Mouse (Mus musculus) CD8-positive naive resting alpha-beta T cell, adult 2 months (primary cell): ENCODE measurements around the gene Hmga1b.
"Not testable (repeated sequence)": the region's sequence is repeated elsewhere in the genome, so short reads cannot be mapped to it uniquely, and the experiment has no call there.

ENCODE experiments used
- DNase-seq, 2 experiments: peaks; one replicate each; pipeline ENCODE4 v3.0.0; 2022; ENCODE audit warnings: low read depth in 2 of 2, low spot score in 2 of 2

Gene Hmga1b

GRCm38 (mm10) chr11:120783426-120784063, 21.0 kb downstream of the Hmga1b start:
- DNase-seq: no peak

- peak; percentile 65 to 70 for DNase-seq
Observed at GRCm38 (mm10) chr11:120784064-120784791, 21.6 kb downstream of the Hmga1b start, which contains the start of the genes Rfng and Gps1. Gene Rfng, minus strand, starts transcription at chr11:120784207. Gene Gps1, plus strand, starts transcription at chr11:120784272.

DNA sequence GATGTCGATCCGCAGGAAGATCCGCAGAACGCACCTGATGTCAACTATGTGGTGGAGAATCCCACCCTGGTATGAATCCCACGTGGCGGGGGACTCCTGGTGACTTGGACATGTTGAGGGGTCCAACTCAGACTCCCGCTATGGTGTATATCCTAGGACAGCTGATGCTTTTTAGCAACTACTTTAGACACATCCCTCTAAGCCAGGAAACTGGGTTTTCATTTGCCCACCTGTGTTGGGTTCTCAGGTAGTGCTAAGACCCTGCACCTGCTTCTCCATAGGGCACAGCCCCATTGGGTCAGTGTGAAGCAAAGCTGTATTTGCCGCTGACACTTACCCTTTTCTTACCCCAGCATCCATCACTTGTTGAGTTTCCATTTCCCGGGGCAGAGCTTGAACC, 22.6 kb downstream of the Hmga1b start:
- DNase-seq: no peak

DNA sequence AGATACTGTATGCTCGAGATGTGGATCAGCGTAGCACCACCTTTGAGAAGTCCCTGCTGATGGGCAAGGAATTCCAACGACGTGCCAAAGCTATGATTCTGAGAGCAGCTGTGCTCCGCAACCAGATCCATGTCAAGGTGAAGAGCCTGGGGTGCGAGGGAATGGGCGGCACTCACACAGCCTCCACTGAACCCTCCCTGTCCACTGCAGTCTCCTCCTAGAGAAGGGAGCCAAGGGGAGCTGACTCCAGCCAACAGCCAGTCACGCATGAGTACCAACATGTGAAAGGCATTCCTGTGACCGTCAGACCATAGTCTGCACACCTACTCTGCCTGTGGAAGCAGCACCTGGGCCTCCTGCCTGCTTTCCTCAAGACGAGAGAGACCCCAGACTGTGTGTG, 25.9 kb downstream of the Hmga1b start:
- DNase-seq: not testable (repeated sequence)

GRCm38 (mm10) chr11:120789355-120789754, 26.8 kb downstream of the Hmga1b start:
- DNase-seq: no peak

- no peak for DNase-seq
Observed at GRCm38 (mm10) chr11:120789810-120790209, 27.2 kb downstream of the Hmga1b start.

- DNase-seq: no peak
Observed at GRCm38 (mm10) chr11:120792652-120793051, 30.1 kb downstream of the Hmga1b start.

- peak; percentile 96 to 97 for DNase-seq
Observed at GRCm38 (mm10) chr11:120795756-120796613, 33.4 kb downstream of the Hmga1b start, which contains the start of gene Dus1l. Gene Dus1l, minus strand, starts transcription at chr11:120796403.

- DNase-seq: no peak
Observed at GRCm38 (mm10) chr11:120796614-120796946, 34.0 kb downstream of the Hmga1b start.

DNA sequence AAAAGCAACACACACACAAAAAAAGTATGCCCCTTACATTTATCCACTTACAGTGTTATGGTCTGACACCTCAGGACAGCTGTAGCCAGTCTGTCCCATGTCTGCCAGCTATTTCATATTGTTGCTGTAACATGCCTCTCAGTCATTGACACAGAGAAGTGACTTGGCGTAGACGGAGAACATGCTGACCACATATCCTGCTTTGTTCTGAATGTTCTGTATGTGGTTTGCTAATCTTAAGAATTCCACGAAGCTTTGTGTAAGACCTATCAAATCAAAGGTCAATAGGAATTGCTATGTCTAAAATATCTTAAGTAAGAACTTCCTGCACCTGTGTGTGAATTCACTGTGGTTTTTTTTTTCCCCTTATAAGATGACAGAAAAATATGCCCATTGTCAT, 35.6 kb downstream of the Hmga1b start:
- DNase-seq: no peak

DNA sequence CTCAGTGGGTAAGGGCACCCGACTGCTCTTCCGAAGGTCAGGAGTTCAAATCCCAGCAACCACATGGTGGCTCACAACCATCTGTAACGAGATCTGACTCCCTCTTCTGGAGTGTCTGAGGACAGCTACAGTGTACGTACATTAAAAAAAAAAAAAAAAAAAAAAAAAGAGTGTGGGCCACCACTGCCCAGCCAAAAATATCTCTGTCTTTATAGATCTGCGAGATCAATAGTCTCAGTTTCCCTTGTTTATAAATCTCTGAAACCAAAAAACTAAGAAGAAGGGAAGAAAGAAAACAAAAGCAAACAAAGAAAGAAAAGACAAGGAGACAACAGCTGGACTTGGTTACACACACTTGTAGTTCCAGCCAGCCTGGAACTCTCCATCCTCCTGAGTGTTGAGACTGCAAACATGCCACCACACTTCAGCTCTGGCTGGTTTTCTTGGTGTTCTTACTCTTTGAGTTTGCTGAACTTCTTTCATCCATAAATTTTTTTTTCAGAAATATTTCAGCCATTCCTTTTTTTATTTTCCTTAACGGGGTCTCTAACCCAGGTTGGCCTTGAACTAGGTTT, 36.8 kb downstream of the Hmga1b start:
- DNase-seq: no peak

DNA sequence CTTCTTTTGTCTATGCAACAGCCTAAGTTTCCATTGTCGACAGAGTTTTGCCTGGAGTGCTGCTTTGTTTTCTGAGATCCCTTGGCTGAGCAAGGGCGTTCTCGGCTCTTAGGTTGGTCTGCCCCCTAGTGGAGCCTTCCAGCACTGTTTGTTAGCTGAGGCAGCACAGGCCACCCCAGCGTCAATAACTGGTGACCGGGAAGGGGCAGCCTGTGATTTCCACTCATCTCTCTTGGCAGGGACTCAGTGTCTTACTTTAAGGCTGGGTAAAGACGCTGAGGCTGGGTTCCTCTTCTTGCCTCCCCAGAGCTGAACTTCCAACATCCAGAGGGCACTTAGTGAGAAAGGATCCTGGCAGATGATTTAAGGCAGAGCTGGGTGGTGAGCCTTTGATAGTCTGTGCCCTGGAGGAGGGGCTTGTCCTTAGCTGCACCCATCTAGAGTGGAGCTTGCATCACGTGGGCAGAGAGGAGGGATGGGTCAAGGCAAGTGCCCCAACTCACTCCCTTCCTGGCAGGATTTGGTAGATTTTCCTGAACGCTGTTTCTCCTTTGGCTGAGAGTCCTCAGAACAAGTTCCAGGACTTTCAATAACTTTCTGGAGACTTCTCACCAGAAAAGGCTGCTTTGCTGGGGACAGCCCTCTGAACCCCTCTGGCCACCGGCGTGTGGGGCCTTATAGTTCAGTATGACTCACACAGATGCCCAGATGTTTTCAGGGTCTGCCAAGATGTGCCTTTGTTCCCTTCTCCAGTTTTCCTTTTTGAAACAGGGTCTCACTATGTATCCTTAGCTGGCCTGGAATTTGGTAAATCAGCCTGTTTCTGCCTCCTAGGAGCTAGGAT, 37.7 kb downstream of the Hmga1b start:
- peak; percentile 78 to 82 for DNase-seq

DNA sequence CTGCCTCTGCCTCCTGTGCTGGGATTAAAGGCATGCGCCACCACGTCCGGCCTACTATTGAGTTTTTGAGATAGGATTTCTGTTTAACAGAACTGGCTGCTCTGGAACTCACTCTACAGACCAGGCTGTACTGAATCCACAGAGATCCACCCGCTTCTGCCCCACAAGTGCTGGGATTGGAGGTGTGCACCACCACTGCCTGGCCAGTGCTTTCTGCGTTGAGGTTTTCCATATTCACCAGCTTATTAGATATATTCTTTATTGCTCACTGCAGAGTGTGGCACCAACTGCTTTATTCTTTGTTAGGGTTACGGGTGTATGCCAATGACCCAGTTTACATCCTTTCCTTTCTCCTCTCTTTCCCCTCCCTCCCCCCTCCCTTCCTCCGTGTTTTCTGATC, 41.7 kb downstream of the Hmga1b start:
- DNase-seq: no peak

- DNase-seq: no peak
Observed at GRCm38 (mm10) chr11:120804769-120805168, 42.2 kb downstream of the Hmga1b start.

- no peak for DNase-seq
Observed at GRCm38 (mm10) chr11:120805375-120806298, 43.0 kb downstream of the Hmga1b start.

- DNase-seq: no peak
Observed at GRCm38 (mm10) chr11:120808010-120808409, 45.4 kb downstream of the Hmga1b start.

DNA sequence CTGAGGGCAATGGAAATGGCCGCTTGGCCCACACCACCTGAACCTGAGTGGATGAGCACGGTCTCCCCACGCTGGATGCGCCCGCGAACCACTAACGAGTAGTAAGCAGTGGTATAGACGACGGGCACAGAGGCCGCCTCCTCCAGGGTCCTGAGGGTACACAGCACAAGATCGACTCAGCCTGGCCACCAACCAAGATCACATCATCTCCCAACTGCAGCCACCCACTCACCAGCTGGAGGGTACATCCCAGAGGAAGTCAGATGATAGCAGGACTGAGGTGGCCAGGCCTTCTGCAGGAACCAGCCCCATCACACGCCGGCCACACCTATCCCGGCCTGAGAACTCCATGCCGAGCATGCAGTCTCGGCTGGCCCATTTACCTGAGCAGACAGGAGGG, 49.5 kb downstream of the Hmga1b start:
- DNase-seq: no peak
